Mouse (Mus musculus): ENCODE data around the gene Mrpl33. TPM values are rescaled to one million over a fixed set of nuclear protein-coding genes. Genes with fewer than 3 reads are reported as not detected.

The Mrpl33 gene
- polyA plus RNA-seq (2014; fragmentation: Nextera tagmentation; extraction: Ambion mirVana), result 297 and 305 TPM in 2 replicates

- Histone ChIP-seq H3K9me3 (ENCODE audit: control insufficient read depth, low read length) (no peaks in the 10 kb centered on the region), H3K27ac (replicated peaks; ENCODE audit: low read depth, low read length) (0 out of 2 replicates have a peak within 1 kb of the TSS, but pooled peaks have one; percentile 19), H3K27me3 (replicated peaks; ENCODE audit: control insufficient read depth, insufficient read depth, low read length) (no peaks in the 10 kb centered on the region), H3K4me1 (ENCODE audit: control insufficient read depth, insufficient read depth, low read length) (peaks cover 14% of the 10 kb centered on the region; the same call in 1 of the 2 replicates), H3K4me2 (ENCODE audit: low read depth, low read length) (peak within 1 kb of the TSS; percentile 65), H3K4me3 (ENCODE audit: low read depth, low read length) (peak within 1 kb of the TSS; percentile 34), H3K9ac (ENCODE audit: low read depth, low read length) (peak within 1 kb of the TSS; percentile 28), H3K36me3 (ENCODE audit: control insufficient read depth, insufficient read depth, low read length) (no peaks in the 10 kb centered on the region)
- WGBS, result 5% methylated on average over 26 of the region's 26 CpGs
- ATAC-seq (ENCODE audit: low read depth), result peak; percentile 74
- DNase-seq (ENCODE audit: low spot score), result peak; percentile 72
Observed at GRCm38 (mm10) chr5:31596481-31597429, at the start of gene Mrpl33. TSS of gene Mrpl33 (plus strand) at chr5:31596935.

GRCm38 (mm10) chr5:31559401-31559800, 37.3 kb upstream of the Mrpl33 start:
- H3K4me3 ChIP-seq (ENCODE audit: low read depth, low read length), result no peak overlapping the region
- WGBS, result 43% methylated on average over 1 of the region's 1 CpGs
- H3K9me3 ChIP-seq (ENCODE audit: control insufficient read depth, low read length), result no peaks in the 10 kb centered on the region
- no peak overlapping the region for H3K27ac ChIP-seq (replicated peaks; ENCODE audit: low read depth, low read length)
- DNase-seq (ENCODE audit: low spot score) (no peak), ATAC-seq (ENCODE audit: low read depth) (no peak)
- H3K4me1 ChIP-seq (ENCODE audit: control insufficient read depth, insufficient read depth, low read length), result no peaks in the 10 kb centered on the region
- H3K4me2 ChIP-seq (ENCODE audit: low read depth, low read length), result no peak overlapping the region
- peaks cover 51% of the 10 kb centered on the region for H3K36me3 ChIP-seq (ENCODE audit: control insufficient read depth, insufficient read depth, low read length)
- H3K9ac ChIP-seq (ENCODE audit: low read depth, low read length), result no peak overlapping the region
- H3K27me3 ChIP-seq (replicated peaks; ENCODE audit: control insufficient read depth, insufficient read depth, low read length), result no peaks in the 10 kb centered on the region

- H3K4me2 ChIP-seq (ENCODE audit: low read depth, low read length), result no peak overlapping the region
- WGBS, result 96% methylated on average over 2 of the region's 2 CpGs
Observed at GRCm38 (mm10) chr5:31560352-31560751, 36.4 kb upstream of the Mrpl33 start.

GRCm38 (mm10) chr5:31562036-31562666, 34.6 kb upstream of the Mrpl33 start:
- Histone ChIP-seq H3K9me3 (ENCODE audit: control insufficient read depth, low read length) (no peaks in the 10 kb centered on the region), H3K9ac (ENCODE audit: low read depth, low read length) (no peak overlapping the region), H3K27me3 (replicated peaks; ENCODE audit: control insufficient read depth, insufficient read depth, low read length) (no peaks in the 10 kb centered on the region), H3K27ac (replicated peaks; ENCODE audit: low read depth, low read length) (no peak overlapping the region; the same call in 1 of the 2 replicates), H3K36me3 (ENCODE audit: control insufficient read depth, insufficient read depth, low read length) (peaks cover 29% of the 10 kb centered on the region), H3K4me2 (ENCODE audit: low read depth, low read length) (no peak overlapping the region), H3K4me3 (ENCODE audit: low read depth, low read length) (no peak overlapping the region), H3K4me1 (ENCODE audit: control insufficient read depth, insufficient read depth, low read length) (no peaks in the 10 kb centered on the region)
- no peak for ATAC-seq (ENCODE audit: low read depth)
- 78% methylated on average over 7 of the region's 7 CpGs for WGBS
- peak; percentile 33 for DNase-seq (ENCODE audit: low spot score)

More at GRCm38 (mm10) chr5:31560352-31560751, 36.4 kb upstream of the Mrpl33 start:
- H3K4me3 ChIP-seq (ENCODE audit: low read depth, low read length), result no peak overlapping the region
- DNase-seq (ENCODE audit: low spot score), result no peak
- no peak overlapping the region for H3K9ac ChIP-seq (ENCODE audit: low read depth, low read length)
- H3K36me3 ChIP-seq (ENCODE audit: control insufficient read depth, insufficient read depth, low read length), result peaks cover 43% of the 10 kb centered on the region
- no peak overlapping the region for H3K27ac ChIP-seq (replicated peaks; ENCODE audit: low read depth, low read length)
- H3K4me1 ChIP-seq (ENCODE audit: control insufficient read depth, insufficient read depth, low read length), result no peaks in the 10 kb centered on the region
- no peak for ATAC-seq (ENCODE audit: low read depth)
- H3K27me3 ChIP-seq (replicated peaks; ENCODE audit: control insufficient read depth, insufficient read depth, low read length), result no peaks in the 10 kb centered on the region
- H3K9me3 ChIP-seq (ENCODE audit: control insufficient read depth, low read length), result no peaks in the 10 kb centered on the region

GRCm38 (mm10) chr5:31563496-31563895, 33.2 kb upstream of the Mrpl33 start:
- ATAC-seq (ENCODE audit: low read depth) (peak; percentile 21; the same call in 1 of the 2 replicates), DNase-seq (ENCODE audit: low spot score) (peak; percentile 90)
- H3K9ac ChIP-seq (ENCODE audit: low read depth, low read length), result peak overlapping the region; percentile 21; the same call in 1 of the 2 replicates
- H3K4me3 ChIP-seq (ENCODE audit: low read depth, low read length), result no peak overlapping the region
- no peaks in the 10 kb centered on the region for H3K4me1 ChIP-seq (ENCODE audit: control insufficient read depth, insufficient read depth, low read length)
- H3K36me3 ChIP-seq (ENCODE audit: control insufficient read depth, insufficient read depth, low read length), result peaks cover 22% of the 10 kb centered on the region; the same call in 1 of the 2 replicates
- H3K27ac ChIP-seq (replicated peaks; ENCODE audit: low read depth, low read length), result no peak overlapping the region
- H3K27me3 ChIP-seq (replicated peaks; ENCODE audit: control insufficient read depth, insufficient read depth, low read length), result no peaks in the 10 kb centered on the region
- H3K4me2 ChIP-seq (ENCODE audit: low read depth, low read length), result no peak overlapping the region
- no peaks in the 10 kb centered on the region for H3K9me3 ChIP-seq (ENCODE audit: control insufficient read depth, low read length)
- 9% methylated on average over 6 of the region's 6 CpGs for WGBS

GRCm38 (mm10) chr5:31563905-31564304, 32.8 kb upstream of the Mrpl33 start:
- Histone ChIP-seq H3K27ac (replicated peaks; ENCODE audit: low read depth, low read length) (no peak overlapping the region), H3K27me3 (replicated peaks; ENCODE audit: control insufficient read depth, insufficient read depth, low read length) (no peaks in the 10 kb centered on the region), H3K4me3 (ENCODE audit: low read depth, low read length) (no peak overlapping the region), H3K36me3 (ENCODE audit: control insufficient read depth, insufficient read depth, low read length) (peaks cover 19% of the 10 kb centered on the region; the same call in 1 of the 2 replicates), H3K4me2 (ENCODE audit: low read depth, low read length) (no peak overlapping the region), H3K9ac (ENCODE audit: low read depth, low read length) (peak overlapping the region; percentile 21; the same call in 1 of the 2 replicates), H3K9me3 (ENCODE audit: control insufficient read depth, low read length) (no peaks in the 10 kb centered on the region), H3K4me1 (ENCODE audit: control insufficient read depth, insufficient read depth, low read length) (no peaks in the 10 kb centered on the region)
- 44% methylated on average over 7 of the region's 7 CpGs for WGBS
- ATAC-seq (ENCODE audit: low read depth) (0 out of 2 replicates have a peak, but pooled peaks have one; percentile 5), DNase-seq (ENCODE audit: low spot score) (no peak)

- H3K9me3 ChIP-seq (ENCODE audit: control insufficient read depth, low read length), result no peaks in the 10 kb centered on the region
- H3K27me3 ChIP-seq (replicated peaks; ENCODE audit: control insufficient read depth, insufficient read depth, low read length), result no peaks in the 10 kb centered on the region
- no peak for ATAC-seq (ENCODE audit: low read depth)
- no peak overlapping the region for H3K4me3 ChIP-seq (ENCODE audit: low read depth, low read length)
- no peak overlapping the region for H3K27ac ChIP-seq (replicated peaks; ENCODE audit: low read depth, low read length)
- no peaks in the 10 kb centered on the region for H3K4me1 ChIP-seq (ENCODE audit: control insufficient read depth, insufficient read depth, low read length)
- H3K9ac ChIP-seq (ENCODE audit: low read depth, low read length), result no peak overlapping the region
- DNase-seq (ENCODE audit: low spot score), result peak; percentile 26
- WGBS, result 78% methylated on average over 4 of the region's 4 CpGs
- H3K4me2 ChIP-seq (ENCODE audit: low read depth, low read length), result no peak overlapping the region
- H3K36me3 ChIP-seq (ENCODE audit: control insufficient read depth, insufficient read depth, low read length), result peaks cover 8% of the 10 kb centered on the region; the same call in 1 of the 2 replicates
Observed at GRCm38 (mm10) chr5:31564976-31565375, 31.8 kb upstream of the Mrpl33 start.

- no peak overlapping the region for H3K4me3 ChIP-seq (ENCODE audit: low read depth, low read length)
- no peaks in the 10 kb centered on the region for H3K27me3 ChIP-seq (replicated peaks; ENCODE audit: control insufficient read depth, insufficient read depth, low read length)
- WGBS, result 87% methylated on average over 7 of the region's 7 CpGs
- H3K4me1 ChIP-seq (ENCODE audit: control insufficient read depth, insufficient read depth, low read length), result peaks cover 5% of the 10 kb centered on the region; the same call in 1 of the 2 replicates
- H3K4me2 ChIP-seq (ENCODE audit: low read depth, low read length), result no peak overlapping the region
- DNase-seq (ENCODE audit: low spot score) (no peak), ATAC-seq (ENCODE audit: low read depth) (no peak)
- H3K27ac ChIP-seq (replicated peaks; ENCODE audit: low read depth, low read length), result no peak overlapping the region
- no peaks in the 10 kb centered on the region for H3K36me3 ChIP-seq (ENCODE audit: control insufficient read depth, insufficient read depth, low read length)
- H3K9me3 ChIP-seq (ENCODE audit: control insufficient read depth, low read length), result no peaks in the 10 kb centered on the region
- no peak overlapping the region for H3K9ac ChIP-seq (ENCODE audit: low read depth, low read length)
Observed at GRCm38 (mm10) chr5:31566026-31566425, 30.7 kb upstream of the Mrpl33 start.
